Mouse (Mus musculus) left cerebral cortex, adult 11 months (tissue): ENCODE measurements around the gene Glis1.

Source experiments
- DNase-seq: peaks from one replicate; pipeline ENCODE4 v3.0.0; 2022; ENCODE audit warnings: low spot score

The Glis1 gene

DNA sequence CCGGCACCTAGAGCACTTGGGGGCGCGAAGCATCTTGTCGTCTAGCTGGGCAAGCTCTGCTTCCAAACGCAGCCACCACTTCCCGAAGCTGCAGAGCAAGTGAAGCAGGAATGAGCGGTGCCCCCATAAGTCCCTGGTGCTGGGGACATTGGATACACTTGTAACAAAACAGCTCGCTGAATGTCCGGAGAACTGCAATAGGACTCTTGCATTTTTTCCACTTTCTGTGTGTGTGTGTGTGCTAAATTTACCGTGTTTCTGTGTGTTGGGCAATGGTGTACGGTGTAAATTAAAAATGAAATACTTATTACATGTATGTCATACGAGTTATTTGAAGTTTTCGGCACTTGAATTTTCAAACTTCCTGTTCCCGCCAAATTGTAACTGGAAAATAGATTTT lies 249.7 kb downstream of the Glis1 start, which contains the start of gene Dmrtb1:
TSS of gene Dmrtb1 (minus strand) at position 101 of the 400 bp plus-strand sequence.
- no peak for DNase-seq
